Mouse (Mus musculus) induced T-regulatory cell, adult 2 months (primary cell): ENCODE data around the gene Aes.

Experiments used
- DNase-seq: peaks from one replicate; pipeline ENCODE4 v3.0.0-alpha.2; 2012; ENCODE audit warnings: low read depth

Gene Aes

GRCm38 (mm10) chr10:81569507-81570237 lies 10.4 kb downstream of the Aes start:
- DNase-seq, result no peak

DNA sequence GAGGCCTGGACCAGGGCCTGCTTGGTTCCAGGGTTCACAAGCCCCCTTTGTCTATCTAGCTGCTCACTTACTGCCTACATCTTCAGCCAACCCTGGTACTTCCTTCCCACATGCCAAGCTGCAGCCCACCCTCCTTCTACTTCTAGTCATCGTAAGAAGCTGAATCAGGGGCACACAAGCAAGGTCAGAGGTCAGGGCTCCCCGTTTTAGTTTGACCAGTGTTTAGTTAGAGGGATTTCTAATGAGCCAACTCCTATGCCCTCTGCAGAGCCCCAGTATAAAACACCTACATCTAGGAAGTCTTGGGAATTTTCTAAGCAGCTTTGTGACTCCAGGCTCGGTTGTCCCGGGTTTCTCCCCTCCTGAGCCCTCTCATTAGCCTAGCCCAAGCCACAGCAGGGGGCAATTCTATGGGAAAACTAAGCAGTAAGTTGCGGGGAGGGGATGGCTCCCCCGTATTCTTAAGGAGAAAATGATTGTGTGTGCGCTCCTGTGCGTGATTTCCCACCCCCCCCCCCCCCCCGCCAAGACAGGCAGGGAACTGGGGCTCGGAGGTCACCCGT lies 11.0 kb downstream of the Aes start:
- DNase-seq, result no peak

DNA sequence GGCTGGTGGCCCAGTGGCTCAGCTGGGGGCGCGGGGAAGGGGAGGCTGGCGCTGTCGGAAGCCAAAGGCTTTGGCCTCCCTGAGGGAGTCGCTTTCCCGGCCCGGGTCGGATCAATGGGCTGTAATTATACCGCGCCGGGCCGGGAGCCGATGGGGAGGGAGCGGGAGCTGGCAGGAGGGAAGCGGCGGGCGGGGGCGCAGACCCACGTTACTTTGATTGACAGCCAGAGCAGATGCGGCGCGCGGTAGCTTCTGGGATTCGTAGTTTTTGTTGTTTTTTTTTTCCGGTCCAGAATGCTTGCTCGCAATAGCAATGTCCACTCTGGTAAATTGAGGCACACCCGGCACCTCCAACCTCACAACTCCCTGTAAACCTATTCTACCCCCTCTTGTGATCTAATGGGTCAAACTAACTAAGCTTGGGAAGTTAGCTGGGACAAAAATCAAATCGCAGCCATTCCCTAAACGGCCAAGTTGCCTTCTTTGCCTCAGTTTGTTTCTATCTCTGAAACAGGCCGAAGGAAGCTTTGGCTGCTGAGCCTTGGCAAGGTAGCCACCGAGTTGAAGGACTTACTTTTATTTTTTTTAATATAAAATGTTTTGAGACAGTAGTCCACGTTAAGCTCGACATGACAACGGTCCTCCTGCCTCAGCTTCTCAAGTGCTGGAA lies 11.7 kb downstream of the Aes start:
- DNase-seq, result peak; percentile 90

- peak; percentile 94 for DNase-seq
Measured at GRCm38 (mm10) chr10:81571501-81571876, 12.2 kb downstream of the Aes start.

- DNase-seq, result no peak
Measured at GRCm38 (mm10) chr10:81572133-81572671, 12.9 kb downstream of the Aes start.

GRCm38 (mm10) chr10:81572975-81573374 lies 13.7 kb downstream of the Aes start:
- no peak for DNase-seq

DNA sequence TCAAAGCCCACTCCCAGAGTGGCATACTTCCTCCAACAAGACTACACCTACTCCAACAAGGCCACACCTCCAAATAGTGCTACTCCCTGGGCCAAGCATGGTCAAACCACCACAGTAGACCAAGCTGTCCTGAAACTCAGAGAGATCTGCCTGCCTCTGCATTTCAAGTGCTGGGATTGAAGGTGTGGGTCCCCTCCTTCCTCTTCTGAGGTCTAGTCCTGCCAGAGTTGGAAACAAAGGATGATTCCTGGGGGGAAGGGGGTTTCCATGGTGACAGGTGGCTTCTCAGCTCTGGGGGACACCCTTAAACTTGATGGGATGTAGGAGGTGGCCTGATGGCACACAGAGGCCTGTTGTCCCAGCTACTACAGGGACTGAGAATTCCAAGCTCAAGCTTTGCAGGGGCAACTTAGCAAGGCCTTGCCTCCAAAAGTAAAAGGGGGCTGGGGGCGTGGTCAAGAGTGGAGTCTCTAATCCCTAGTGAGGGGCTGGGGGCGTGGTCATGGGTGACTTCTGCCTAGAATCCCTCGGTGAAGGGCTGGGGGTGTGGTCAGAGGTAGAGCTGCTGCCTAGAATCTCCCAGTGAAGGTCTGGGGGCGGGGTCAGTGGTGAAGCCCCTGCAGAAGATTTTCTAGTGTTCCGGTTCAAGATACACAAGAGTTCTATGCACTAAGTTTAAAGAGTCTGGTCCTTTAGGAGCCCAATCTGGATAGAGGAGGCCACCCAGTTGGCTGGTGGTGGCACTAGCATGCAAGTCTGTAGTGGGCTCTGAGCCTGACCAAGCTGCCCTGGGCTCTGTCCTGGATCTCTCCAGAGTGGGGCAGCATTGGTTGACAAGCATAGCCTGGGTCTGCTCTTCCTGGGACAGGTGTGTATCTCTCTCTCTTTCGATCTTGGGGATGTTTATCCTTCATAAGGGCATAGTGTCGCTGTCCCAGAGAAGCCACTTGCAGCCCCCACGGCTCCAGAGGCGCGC lies 15.1 kb downstream of the Aes start, which contains the start of gene Tle2:
TSS of gene Tle2 (plus strand) at position 481 of the 976 bp plus-strand sequence.
- DNase-seq, result peak; percentile 24

DNA sequence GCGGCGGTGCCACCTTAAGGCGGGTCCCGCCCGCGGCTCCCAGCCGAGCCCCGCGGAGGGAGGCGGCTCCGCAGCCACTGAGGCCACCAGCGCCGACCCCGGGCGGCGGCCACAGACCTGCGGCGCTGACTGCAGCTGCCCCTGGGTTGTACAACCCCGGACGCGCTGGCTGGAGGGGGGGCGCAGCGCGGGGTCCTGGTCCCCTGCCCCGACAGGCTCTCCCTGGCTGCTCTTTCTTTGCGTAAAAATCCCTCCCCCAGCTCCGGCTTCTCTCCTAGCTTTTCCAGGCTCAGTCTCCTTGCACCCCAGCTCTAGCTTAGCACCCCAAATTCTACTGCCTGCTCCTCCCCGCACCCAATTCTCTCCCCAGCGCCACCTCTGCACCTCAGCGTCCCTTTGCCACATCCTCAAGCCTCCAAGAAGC lies 15.9 kb downstream of the Aes start:
- peak; percentile 45 for DNase-seq

DNA sequence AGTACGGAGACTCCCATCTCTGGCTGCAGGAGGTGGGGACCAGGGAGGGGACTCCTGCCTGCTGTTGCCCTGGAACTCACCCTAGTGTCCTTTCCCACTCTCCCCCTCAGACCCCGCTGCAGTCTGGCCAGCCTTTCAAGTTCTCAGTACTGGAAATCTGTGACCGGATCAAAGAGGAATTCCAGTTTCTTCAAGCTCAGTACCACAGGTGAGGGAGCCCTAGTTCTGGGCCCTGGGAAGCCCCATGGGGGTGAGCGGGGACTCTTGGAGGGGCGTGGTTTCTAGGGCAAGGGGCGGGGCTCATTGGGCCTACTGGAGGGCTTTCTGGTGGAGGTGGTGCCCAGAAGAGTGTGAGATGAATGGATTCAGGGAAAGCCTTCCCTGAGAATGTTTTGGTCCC lies 16.4 kb downstream of the Aes start:
- DNase-seq, result peak; percentile 59

DNA sequence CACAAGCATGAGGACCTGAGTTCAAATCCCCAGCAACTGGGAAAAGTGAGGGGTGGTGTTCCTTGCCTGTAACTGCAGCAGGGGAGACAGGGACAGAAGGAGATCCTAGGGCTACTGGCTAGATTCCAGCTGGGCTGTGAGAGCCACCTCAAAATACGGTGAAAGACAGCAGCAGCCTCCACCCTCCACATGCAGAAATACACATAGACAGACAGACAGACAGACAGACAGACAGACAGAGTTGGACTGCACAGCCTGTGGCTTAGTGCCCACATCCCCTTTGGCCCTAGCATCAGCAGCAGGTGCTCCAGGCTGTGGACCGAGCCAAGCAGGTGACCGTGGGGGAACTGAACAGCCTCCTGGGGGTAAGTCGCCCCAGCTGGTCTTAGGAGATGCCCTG lies 20.7 kb downstream of the Aes start:
- no peak for DNase-seq

DNA sequence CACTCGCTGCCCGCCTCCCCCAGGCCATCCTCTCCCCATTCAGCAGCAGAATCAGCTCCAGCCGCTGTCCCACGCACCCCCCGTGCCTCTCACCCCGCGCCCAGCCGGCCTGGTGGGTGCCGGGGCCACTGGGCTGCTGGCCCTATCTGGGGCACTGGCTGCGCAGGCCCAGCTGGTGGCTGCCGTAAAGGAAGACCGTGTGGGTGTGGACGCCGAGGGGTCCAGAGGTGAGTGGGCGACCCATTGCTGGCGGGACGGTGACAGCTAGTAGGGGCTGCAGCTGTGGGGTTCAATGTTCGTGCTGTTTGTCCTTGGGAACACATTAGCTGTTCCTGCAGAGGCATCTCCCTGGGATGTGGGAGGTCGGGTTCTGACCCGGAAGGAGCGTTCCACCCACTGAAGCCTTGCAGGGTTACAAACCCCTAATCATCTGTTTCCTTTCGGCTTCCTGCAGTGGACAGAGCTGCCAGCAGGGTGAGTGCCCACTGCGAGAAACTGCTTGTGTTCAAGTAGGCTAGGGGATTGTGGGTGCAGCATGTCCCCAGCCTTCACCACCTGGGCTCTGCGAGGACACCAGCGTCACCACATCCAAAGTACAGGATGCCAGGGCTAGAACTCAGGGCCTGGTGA lies 21.3 kb downstream of the Aes start:
- DNase-seq, result no peak

- DNase-seq, result no peak
Measured at GRCm38 (mm10) chr10:81583347-81583746, 24.1 kb downstream of the Aes start.

- no peak for DNase-seq
Measured at GRCm38 (mm10) chr10:81588739-81589138, 29.5 kb downstream of the Aes start.

DNA sequence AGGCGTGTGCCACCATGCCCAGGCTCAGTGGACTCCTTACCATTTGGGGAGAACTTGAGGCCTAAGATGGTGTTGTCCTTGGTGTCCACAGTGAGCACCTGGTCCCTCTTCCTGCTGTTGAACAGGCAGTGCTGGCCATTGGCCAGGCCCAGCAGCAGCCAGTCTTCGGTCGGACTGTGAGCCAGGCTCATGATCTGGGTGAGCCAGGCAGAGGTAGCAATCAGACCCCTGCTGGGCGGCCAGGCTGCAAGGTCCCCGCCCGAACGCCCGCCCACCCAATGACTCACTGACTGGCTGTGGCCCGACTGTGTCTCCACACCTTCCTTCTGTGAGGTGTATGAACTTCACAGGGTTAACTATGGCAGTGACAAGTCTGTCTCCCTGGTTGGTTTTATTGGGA lies 32.6 kb downstream of the Aes start:
- no peak for DNase-seq

GRCm38 (mm10) chr10:81592631-81593030 lies 33.3 kb downstream of the Aes start:
- no peak for DNase-seq

DNA sequence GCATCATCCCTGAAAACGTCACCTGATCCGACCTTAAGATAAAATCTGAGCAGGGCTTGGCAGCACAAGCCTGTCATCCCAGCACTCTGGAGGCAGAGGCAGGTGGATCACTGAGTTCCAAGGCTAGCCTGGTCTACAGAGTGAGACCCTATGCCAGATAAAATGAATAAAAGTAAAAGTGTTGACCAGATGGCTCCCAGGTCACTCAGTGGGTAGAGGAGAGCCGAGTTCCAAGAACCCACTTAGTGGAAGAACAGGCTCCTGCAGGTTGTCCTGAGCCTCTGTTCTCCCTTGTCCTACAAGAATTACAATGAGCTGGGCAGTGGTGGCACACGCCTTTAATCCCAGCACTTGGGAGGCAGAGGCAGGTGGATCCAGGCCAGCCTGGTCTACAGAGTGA lies 33.9 kb downstream of the Aes start:
- DNase-seq, result no peak

GRCm38 (mm10) chr10:81593935-81594334 lies 34.6 kb downstream of the Aes start:
- no peak for DNase-seq

DNA sequence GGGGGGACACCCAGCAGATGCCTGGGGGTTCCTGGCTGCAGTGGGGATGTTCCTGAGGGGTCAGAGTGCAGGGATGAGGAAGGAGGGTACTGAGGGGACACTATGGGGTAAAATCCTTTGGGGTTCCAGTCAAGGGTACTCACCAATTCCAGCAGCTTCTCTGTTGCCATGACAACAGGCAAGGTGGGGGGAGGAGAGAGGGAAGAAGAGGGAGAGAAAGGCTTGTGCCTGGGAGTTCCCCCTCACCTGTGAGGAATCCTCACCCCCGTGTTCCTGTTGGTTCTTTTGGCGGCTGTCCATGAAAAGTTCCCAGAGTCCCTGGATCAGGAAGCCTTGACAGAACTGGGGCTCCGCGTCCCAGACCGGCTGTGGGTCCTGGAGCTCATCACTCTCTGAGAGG lies 36.3 kb downstream of the Aes start:
- DNase-seq, result no peak

DNA sequence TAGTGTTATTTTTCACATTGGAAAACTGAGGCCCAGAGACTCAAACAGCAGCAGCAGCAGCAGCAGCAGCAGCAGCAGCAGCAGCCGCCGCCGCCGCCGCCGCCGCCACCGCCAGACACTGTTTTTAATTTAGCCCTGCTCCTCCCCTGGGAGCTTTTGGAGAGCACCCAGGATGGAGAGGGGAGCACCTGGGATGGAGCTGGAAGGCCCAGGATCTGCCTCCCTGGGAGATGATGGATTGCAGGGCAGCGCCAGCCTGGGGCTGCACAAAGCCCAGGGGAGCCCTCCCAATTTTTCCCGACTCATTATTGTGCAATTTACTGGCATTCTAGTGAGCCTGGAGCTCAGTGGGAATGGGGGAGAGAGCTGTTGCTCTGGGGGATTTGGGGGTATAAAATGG lies 37.3 kb downstream of the Aes start:
- DNase-seq, result no peak

DNA sequence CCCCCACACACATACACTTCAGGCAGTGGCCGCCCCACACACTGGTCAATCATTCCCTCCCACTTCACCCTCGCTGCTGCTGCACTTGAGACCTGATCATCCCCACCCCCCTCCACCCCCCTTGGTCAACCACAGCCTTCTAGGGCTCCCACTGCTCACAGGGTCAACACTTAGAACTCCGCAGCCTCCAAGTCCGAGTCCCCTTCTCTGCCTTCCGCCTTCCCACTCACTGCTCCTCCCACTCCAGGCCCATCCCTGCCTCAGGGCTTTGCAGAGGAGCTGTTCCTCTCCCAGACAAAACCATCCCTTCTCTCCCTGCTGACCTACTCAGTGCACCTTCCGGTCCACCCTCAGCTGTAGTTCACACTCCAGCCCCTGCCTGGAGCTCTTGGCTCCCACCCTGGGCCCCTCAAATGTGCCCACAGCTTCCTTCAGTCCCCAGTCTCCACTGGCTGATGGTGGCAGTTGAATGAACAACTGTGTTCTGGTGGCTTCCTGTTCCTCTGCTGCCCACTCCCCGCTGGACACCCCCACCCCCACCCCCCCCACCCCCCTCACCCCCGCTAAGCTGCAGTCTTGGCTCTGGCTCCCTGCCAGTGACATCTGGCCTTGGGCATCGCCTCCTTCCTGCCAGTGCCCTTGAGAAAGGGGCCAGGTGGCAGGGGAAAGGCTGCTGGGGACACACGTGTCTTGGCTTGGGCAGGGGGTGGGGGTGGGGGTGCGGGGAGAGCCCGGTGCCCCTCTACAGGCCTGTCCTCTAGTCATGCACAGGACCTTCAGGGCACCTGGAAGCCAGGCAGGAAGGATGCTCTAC lies 38.1 kb downstream of the Aes start:
- no peak for DNase-seq

GRCm38 (mm10) chr10:81598342-81598741 lies 39.1 kb downstream of the Aes start:
- DNase-seq, result no peak
